Mouse (Mus musculus): ENCODE data around the gene Atp6v0b. TPM values are rescaled to one million over a fixed set of nuclear protein-coding genes. Genes with fewer than 3 reads are reported as not detected.

Gene Atp6v0b
- polyA plus RNA-seq, 1 experiment: 470 TPM

GRCm38 (mm10) chr4:117887920-117888319 is 787 bp upstream of the Atp6v0b start:
- no peak for TF ChIP-seq POLR2AphosphoS2 (IDR thresholded peaks at IDR 0.05; ENCODE audit: insufficient read length, low read depth)
- no peak for TF ChIP-seq SRF (IDR thresholded peaks at IDR 0.05; ENCODE audit: control insufficient read depth, insufficient read length, low read depth)
- TF ChIP-seq E2F4 (IDR thresholded peaks at IDR 0.05; ENCODE audit: insufficient read depth): no peak
- no peak for TF ChIP-seq REST (IDR thresholded peaks at IDR 0.05; ENCODE audit: insufficient read depth, insufficient read length)
- TF ChIP-seq TCF12 (IDR thresholded peaks at IDR 0.05; ENCODE audit: insufficient read depth, poor library complexity, severe bottlenecking): no peak
- no peak for TF ChIP-seq USF1 (IDR thresholded peaks at IDR 0.05; ENCODE audit: low read depth)
- no peak for TF ChIP-seq MAX (IDR thresholded peaks at IDR 0.05; ENCODE audit: low read depth)
- TF ChIP-seq MYOG (IDR thresholded peaks at IDR 0.05; ENCODE audit: control insufficient read depth in 1 of 3, insufficient read depth in 1 of 3, insufficient read length in 2 of 3, low read depth in 2 of 3): no peak
- no peak for TF ChIP-seq CEBPB (IDR thresholded peaks at IDR 0.05; ENCODE audit: insufficient read depth, poor library complexity, severe bottlenecking)
- TF ChIP-seq POLR2A (IDR thresholded peaks at IDR 0.05; ENCODE audit: insufficient read length, low read depth): no peak
- TF ChIP-seq MYOD1 (IDR thresholded peaks at IDR 0.05; ENCODE audit: control insufficient read depth in 1 of 3, insufficient read length in 2 of 3, low read depth in 2 of 3): no peak
- no peak for TF ChIP-seq TCF3 (IDR thresholded peaks at IDR 0.05; ENCODE audit: insufficient read length, low read depth)
- H3K4me3 ChIP-seq: peak overlapping the region; percentile 66

DNA sequence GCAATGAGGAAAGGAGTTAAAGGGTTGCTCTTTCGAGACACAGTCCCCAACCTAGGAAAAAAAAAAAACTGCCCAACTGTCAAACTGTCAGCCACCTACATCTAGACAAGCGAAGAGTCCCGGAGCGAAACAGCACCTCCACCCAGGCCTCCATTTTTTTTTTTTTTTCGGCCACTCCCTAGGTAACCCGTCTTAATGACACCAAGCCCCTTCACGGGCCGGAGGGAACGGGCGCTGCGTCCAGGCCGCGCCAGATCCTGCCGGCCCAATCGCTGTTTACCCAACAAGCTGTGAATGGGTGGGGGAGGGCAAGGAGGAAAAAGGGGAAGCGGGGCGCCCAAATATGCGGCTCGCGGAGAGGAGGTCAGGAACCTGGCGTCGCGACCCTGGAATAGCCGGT is 489 bp downstream of the Atp6v0b start:
- peaks cover 6% of the 10 kb centered on the region for H3K36me3 ChIP-seq (ENCODE audit: control insufficient read depth, insufficient read depth)
- peak overlapping the region; percentile 66 for H3K4me3 ChIP-seq
- no peak for TF ChIP-seq CEBPB (IDR thresholded peaks at IDR 0.05; ENCODE audit: insufficient read depth, poor library complexity, severe bottlenecking)
- TF ChIP-seq POLR2AphosphoS2 (IDR thresholded peaks at IDR 0.05; ENCODE audit: insufficient read length, low read depth): no peak
- TF ChIP-seq E2F4 (IDR thresholded peaks at IDR 0.05; ENCODE audit: insufficient read depth): no peak
- no peak for TF ChIP-seq MYOG (IDR thresholded peaks at IDR 0.05; ENCODE audit: control insufficient read depth in 1 of 3, insufficient read depth in 1 of 3, insufficient read length in 2 of 3, low read depth in 2 of 3)
- TF ChIP-seq MAX (IDR thresholded peaks at IDR 0.05; ENCODE audit: low read depth): no peak
- TF ChIP-seq REST (IDR thresholded peaks at IDR 0.05; ENCODE audit: insufficient read depth, insufficient read length): no peak
- TF ChIP-seq TCF3 (IDR thresholded peaks at IDR 0.05; ENCODE audit: insufficient read length, low read depth): no peak
- no peak for TF ChIP-seq SRF (IDR thresholded peaks at IDR 0.05; ENCODE audit: control insufficient read depth, insufficient read length, low read depth)
- peak overlapping the region; percentile 60 for H3ac ChIP-seq (ENCODE audit: control insufficient read depth, insufficient read length)
- peak overlapping the region; percentile 85 for H3K4me2 ChIP-seq (ENCODE audit: low read depth)
- peaks cover 24% of the 10 kb centered on the region for H3K79me2 ChIP-seq (ENCODE audit: control insufficient read depth, insufficient read depth)
- H3K27me3 ChIP-seq (ENCODE audit: control insufficient read depth, insufficient read depth, insufficient read length): no peaks in the 10 kb centered on the region

More at GRCm38 (mm10) chr4:117887920-117888319, 787 bp upstream of the Atp6v0b start:
- Histone ChIP-seq H3ac (ENCODE audit: control insufficient read depth, insufficient read length) (no peak overlapping the region), H3K79me2 (ENCODE audit: control insufficient read depth, insufficient read depth) (peaks cover 24% of the 10 kb centered on the region), H3K4me2 (ENCODE audit: low read depth) (peak overlapping the region; percentile 96), H3K36me3 (ENCODE audit: control insufficient read depth, insufficient read depth) (peaks cover 6% of the 10 kb centered on the region), H3K27me3 (ENCODE audit: control insufficient read depth, insufficient read depth, insufficient read length) (no peaks in the 10 kb centered on the region)

- TF ChIP-seq POLR2AphosphoS2 (IDR thresholded peaks at IDR 0.05; ENCODE audit: insufficient read length, low read depth): no peak
- peak in 1 of 3 experiments; percentile 34 for TF ChIP-seq MYOD1 (IDR thresholded peaks at IDR 0.05; ENCODE audit: control insufficient read depth in 1 of 3, insufficient read length in 2 of 3, low read depth in 2 of 3)
- no peak for TF ChIP-seq MAX (IDR thresholded peaks at IDR 0.05; ENCODE audit: low read depth)
- no peak for TF ChIP-seq TCF12 (IDR thresholded peaks at IDR 0.05; ENCODE audit: insufficient read depth, poor library complexity, severe bottlenecking)
- TF ChIP-seq CEBPB (IDR thresholded peaks at IDR 0.05; ENCODE audit: insufficient read depth, poor library complexity, severe bottlenecking): no peak
- TF ChIP-seq USF1 (IDR thresholded peaks at IDR 0.05; ENCODE audit: low read depth): no peak
- TF ChIP-seq MYOG (IDR thresholded peaks at IDR 0.05; ENCODE audit: control insufficient read depth in 1 of 3, insufficient read depth in 1 of 3, insufficient read length in 2 of 3, low read depth in 2 of 3): no peak
These were observed 1.1 kb downstream of the Atp6v0b start for GRCm38 (mm10) chr4:117885994-117886393.

DNA sequence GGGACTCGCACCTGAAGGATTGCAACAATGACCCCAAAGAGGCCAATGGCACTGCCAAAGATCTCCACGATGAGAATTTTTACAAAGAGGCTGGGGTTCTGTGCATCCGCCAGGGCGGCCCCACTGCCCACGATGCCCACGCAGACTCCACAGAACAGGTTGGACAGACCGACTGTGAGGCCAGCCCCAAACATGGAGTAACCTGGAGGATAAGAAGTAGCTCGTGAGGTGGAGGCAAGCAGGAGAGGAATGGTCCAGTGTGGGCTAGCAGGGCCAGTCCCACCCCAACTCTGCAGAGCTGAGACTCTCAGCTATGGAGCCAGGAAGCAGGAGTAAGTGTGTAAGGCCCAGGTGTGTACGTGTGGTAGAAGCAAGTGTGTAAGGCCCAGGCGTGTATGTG is 2.0 kb downstream of the Atp6v0b start:
- Histone ChIP-seq H3K79me2 (ENCODE audit: control insufficient read depth, insufficient read depth) (peaks cover 24% of the 10 kb centered on the region), H3ac (ENCODE audit: control insufficient read depth, insufficient read length) (no peak overlapping the region), H3K4me2 (ENCODE audit: low read depth) (no peak overlapping the region), H3K36me3 (ENCODE audit: control insufficient read depth, insufficient read depth) (peaks cover 6% of the 10 kb centered on the region), H3K4me3 (no peak overlapping the region), H3K27me3 (ENCODE audit: control insufficient read depth, insufficient read depth, insufficient read length) (no peaks in the 10 kb centered on the region)
- no peak for TF ChIP-seq E2F4 (IDR thresholded peaks at IDR 0.05; ENCODE audit: insufficient read depth)
- TF ChIP-seq MYOG (IDR thresholded peaks at IDR 0.05; ENCODE audit: control insufficient read depth in 1 of 3, insufficient read depth in 1 of 3, insufficient read length in 2 of 3, low read depth in 2 of 3): no peak
- no peak for TF ChIP-seq TCF12 (IDR thresholded peaks at IDR 0.05; ENCODE audit: insufficient read depth, poor library complexity, severe bottlenecking)

More at GRCm38 (mm10) chr4:117885994-117886393, 1.1 kb downstream of the Atp6v0b start:
- Histone ChIP-seq H3ac (ENCODE audit: control insufficient read depth, insufficient read length) (no peak overlapping the region), H3K4me2 (ENCODE audit: low read depth) (peak overlapping the region; percentile 85), H3K36me3 (ENCODE audit: control insufficient read depth, insufficient read depth) (peaks cover 6% of the 10 kb centered on the region), H3K4me3 (peak overlapping the region; percentile 66), H3K79me2 (ENCODE audit: control insufficient read depth, insufficient read depth) (peaks cover 24% of the 10 kb centered on the region), H3K27me3 (ENCODE audit: control insufficient read depth, insufficient read depth, insufficient read length) (no peaks in the 10 kb centered on the region)

GRCm38 (mm10) chr4:117884146-117884545 is 3.0 kb downstream of the Atp6v0b start:
- Histone ChIP-seq H3K4me3 (peak overlapping the region; percentile 30), H3K79me2 (ENCODE audit: control insufficient read depth, insufficient read depth) (peaks cover 24% of the 10 kb centered on the region), H3ac (ENCODE audit: control insufficient read depth, insufficient read length) (no peak overlapping the region), H3K4me2 (ENCODE audit: low read depth) (peak overlapping the region; percentile 99), H3K36me3 (ENCODE audit: control insufficient read depth, insufficient read depth) (peaks cover 6% of the 10 kb centered on the region), H3K27me3 (ENCODE audit: control insufficient read depth, insufficient read depth, insufficient read length) (no peaks in the 10 kb centered on the region)
- TF ChIP-seq MAX (IDR thresholded peaks at IDR 0.05; ENCODE audit: low read depth): no peak
- TF ChIP-seq POLR2AphosphoS2 (IDR thresholded peaks at IDR 0.05; ENCODE audit: insufficient read length, low read depth): peak; percentile 10
